Mouse (Mus musculus) lung, adult 2 months (tissue): ENCODE results near the gene Vhl.

ENCODE experiments used
- CTCF ChIP-seq: fragments of 200-500 bp; IDR thresholded peaks from 2 replicates; pipeline ENCODE4 v1.5.1; 2011; ENCODE audit warnings: mild to moderate bottlenecking, low read length, control low read depth; ENCODE audit not compliant: insufficient read depth
- POLR2A ChIP-seq: fragments of 200-500 bp; IDR thresholded peaks from 2 replicates; pipeline ENCODE4 v1.6.1; 2011; ENCODE audit warnings: low read depth, mild to moderate bottlenecking, control low read depth, low read length, borderline replicate concordance; ENCODE audit errors: extremely low read depth

- TF ChIP-seq CTCF (no peak), POLR2A (no peak)
These were observed 8.3 kb upstream of the Vhl start for GRCm38 (mm10) chr6:113615489-113615888.
